ENCODE assay signal across 1 mouse cellular context in the genomic region with DNA sequence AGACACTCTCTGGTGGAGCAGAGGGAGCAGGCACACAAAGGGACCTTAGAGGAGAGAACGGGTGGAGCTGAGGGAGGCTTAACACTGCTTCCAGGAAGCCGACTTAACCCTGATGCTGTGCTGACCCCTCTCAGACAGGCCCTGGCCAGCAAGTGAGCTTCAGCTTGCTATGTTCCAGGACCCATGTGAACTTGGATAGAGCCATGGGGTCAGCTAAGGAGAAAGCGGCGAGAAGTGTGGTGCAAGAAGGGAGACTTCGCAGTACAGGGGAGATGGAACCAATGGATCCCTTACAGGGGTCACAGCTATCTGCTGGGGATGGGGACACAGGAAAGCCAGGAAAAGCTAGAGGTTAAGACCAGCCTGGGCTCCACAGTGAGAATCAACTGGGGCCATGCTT.
TF ChIP-seq lines count a peak whose summit lies in the region.

No protein-coding gene starts in this region.

TF ChIP-seq in myocyte, 11 proteins besides CTCF, POLR2A, EP300 and RAD21 (continued from another document):
- TF ChIP-seq SRF (IDR thresholded peaks at IDR 0.05; ENCODE audit: control insufficient read depth, insufficient read length, low read depth) (no peak), MYOD1 (IDR thresholded peaks at IDR 0.05; ENCODE audit: control insufficient read depth in 1 of 3, insufficient read length in 2 of 3, low read depth in 2 of 3) (no peak), USF1 (IDR thresholded peaks at IDR 0.05; ENCODE audit: low read depth) (no peak), POLR2AphosphoS2 (IDR thresholded peaks at IDR 0.05; ENCODE audit: insufficient read length, low read depth) (no peak), REST (IDR thresholded peaks at IDR 0.05; ENCODE audit: insufficient read depth, insufficient read length) (no peak), E2F4 (IDR thresholded peaks at IDR 0.05; ENCODE audit: insufficient read depth) (no peak), MAX (IDR thresholded peaks at IDR 0.05; ENCODE audit: low read depth) (no peak), MYOG (IDR thresholded peaks at IDR 0.05; ENCODE audit: control insufficient read depth in 1 of 3, insufficient read depth in 1 of 3, insufficient read length in 2 of 3, low read depth in 2 of 3) (no peak)
TF ChIP-seq in myocyte: peak in this region for 0.
